Mouse (Mus musculus): ENCODE measurements around the gene G3bp1. TPM values are rescaled to one million over a fixed set of nuclear protein-coding genes. Genes with fewer than 3 reads are reported as not detected.

Gene G3bp1
- polyA plus RNA-seq, 1 experiment from 2014 or later = 199 TPM

DNA sequence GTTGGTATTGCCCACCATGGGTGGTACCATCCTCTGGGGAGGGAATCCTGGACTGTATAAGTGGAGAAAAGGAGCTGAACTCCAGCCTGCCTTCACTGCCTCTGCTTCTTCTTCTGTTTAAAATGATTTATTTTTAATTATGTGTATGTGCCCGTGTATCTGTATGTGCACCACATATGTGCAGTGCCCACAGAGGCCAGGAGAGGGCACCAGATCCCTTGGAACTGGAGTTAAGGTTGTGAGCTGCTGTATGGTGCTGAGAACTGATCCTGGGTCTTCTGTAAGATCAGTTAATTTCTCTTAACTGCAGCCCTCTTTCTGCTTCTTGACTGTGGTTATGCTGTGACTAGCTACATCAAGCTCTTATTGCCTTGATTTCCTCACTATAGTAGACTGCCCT lies 76.2 kb downstream of the G3bp1 start:
- no peak for ATAC-seq (ENCODE audit: low FRiP score)
- Histone ChIP-seq H3K27ac (ENCODE audit: low read depth, low read length) (no peak overlapping the region), H3K9ac (ENCODE audit: low read depth, low read length) (no peak overlapping the region), H3K4me1 (replicated peaks; ENCODE audit: control insufficient read depth, insufficient read depth, low read length) (no peaks in the 10 kb centered on the region), H3K4me3 (ENCODE audit: low read depth, low read length) (no peak overlapping the region), H3K36me3 (ENCODE audit: control insufficient read depth, insufficient read depth, low read length) (no peaks in the 10 kb centered on the region), H3K27me3 (ENCODE audit: control insufficient read depth, insufficient read depth, low read length) (no peaks in the 10 kb centered on the region), H3K9me3 (ENCODE audit: control insufficient read depth, low read length) (no peaks in the 10 kb centered on the region), H3K4me2 (replicated peaks; ENCODE audit: low read depth, low read length) (no peak overlapping the region)
- DNase-seq (ENCODE audit: low spot score) = no peak
- 86% methylated on average over 1 of the region's 1 CpGs for WGBS

Other genes starting within 250 kb of the G3bp1 start
- gene Fat2, start 133.1 kb upstream of the G3bp1 start, polyA plus RNA-seq (2014; fragmentation: Nextera tagmentation; extraction: Ambion mirVana) = 0.06 and 0.08 TPM in 2 replicates
- gene Sparc, start 46.5 kb upstream of the G3bp1 start, polyA plus RNA-seq (2014; fragmentation: Nextera tagmentation; extraction: Ambion mirVana) = 528 and 573 TPM in 2 replicates
- gene Atox1, start 8.4 kb upstream of the G3bp1 start, polyA plus RNA-seq (2014; fragmentation: Nextera tagmentation; extraction: Ambion mirVana) = 248 and 262 TPM in 2 replicates
- 5.8 and 10.0 TPM in 2 replicates for gene Glra1, start 138.5 kb downstream of the G3bp1 start, polyA plus RNA-seq (2014; fragmentation: Nextera tagmentation; extraction: Ambion mirVana)

All from hindbrain, embryonic 11.5 days (tissue).